Mouse (Mus musculus): ENCODE results near the gene Szrd1.
"Not testable (repeated sequence)": the region's sequence is repeated elsewhere in the genome, so short reads cannot be mapped to it uniquely, and the experiment has no call there.

Szrd1 gene

DNA sequence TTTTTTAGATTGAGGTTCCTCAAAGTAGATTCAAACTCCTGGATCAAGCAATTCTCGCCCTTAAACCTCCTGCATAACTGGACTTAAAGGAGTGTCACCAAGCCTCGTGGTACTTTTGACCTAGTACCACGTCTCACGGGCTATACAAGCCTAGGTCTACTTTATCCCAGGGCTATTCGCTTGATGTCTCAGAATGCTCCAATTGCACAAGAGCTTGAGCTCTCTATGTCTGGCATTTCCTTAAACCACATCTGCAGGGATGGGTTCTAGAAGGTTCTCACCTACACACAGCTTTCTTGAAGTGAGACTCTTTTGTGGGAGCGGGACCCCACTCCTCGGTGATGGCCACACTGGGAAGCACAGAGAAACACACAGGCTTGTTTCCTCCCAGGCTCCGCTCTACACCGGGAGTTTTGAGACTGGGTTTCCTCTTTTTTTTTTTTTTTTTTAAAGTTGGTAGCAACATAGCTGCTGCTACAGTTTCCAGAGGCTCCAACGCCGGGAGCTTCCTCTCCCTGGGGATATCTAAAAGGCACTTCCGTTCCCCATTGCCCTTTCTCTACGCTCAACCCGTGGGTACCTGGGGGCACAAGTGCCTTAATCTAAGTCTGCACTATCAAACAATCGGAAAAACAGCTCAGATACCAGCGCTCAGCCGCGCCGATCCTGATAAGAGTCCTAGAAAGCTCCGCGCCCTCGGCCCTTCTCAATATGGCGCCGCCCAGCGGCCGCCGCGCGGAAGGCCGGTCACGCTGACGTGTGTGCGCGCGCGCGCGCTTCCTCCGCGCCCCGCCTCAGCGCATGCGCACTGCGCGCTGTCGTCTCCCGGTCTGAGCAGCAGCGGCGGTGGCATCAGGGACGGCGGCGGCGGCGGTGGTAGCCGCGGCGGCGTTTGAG, 7.8 kb upstream of the Szrd1 start, which contains the start of gene Fbxo42:
Gene Fbxo42, plus strand, starts transcription at position 802 of the 897 bp plus-strand sequence.
- peak; percentile 91 to 93 for DNase-seq (ENCODE audit: low spot score in 2 of 2)

GRCm38 (mm10) chr4:141146491-141147033, 7.0 kb upstream of the Szrd1 start:
- DNase-seq (ENCODE audit: low spot score in 2 of 2): no peak

GRCm38 (mm10) chr4:141145124-141145523, 5.5 kb upstream of the Szrd1 start:
- not testable (repeated sequence) for DNase-seq (ENCODE audit: low spot score in 2 of 2)

GRCm38 (mm10) chr4:141142285-141142811, 2.8 kb upstream of the Szrd1 start:
- peak; percentile 63 to 75 for DNase-seq (ENCODE audit: low spot score in 2 of 2)

GRCm38 (mm10) chr4:141140967-141141366, 1.4 kb upstream of the Szrd1 start:
- DNase-seq (ENCODE audit: low spot score in 2 of 2): no peak

GRCm38 (mm10) chr4:141140354-141140753, 779 bp upstream of the Szrd1 start:
- DNase-seq (ENCODE audit: low spot score in 2 of 2): not testable (repeated sequence)

GRCm38 (mm10) chr4:141138425-141139115, 1.0 kb downstream of the Szrd1 start:
- no peak for DNase-seq (ENCODE audit: low spot score in 2 of 2)

GRCm38 (mm10) chr4:141137740-141138139, 1.8 kb downstream of the Szrd1 start:
- not testable (repeated sequence) for DNase-seq (ENCODE audit: low spot score in 2 of 2)

DNA sequence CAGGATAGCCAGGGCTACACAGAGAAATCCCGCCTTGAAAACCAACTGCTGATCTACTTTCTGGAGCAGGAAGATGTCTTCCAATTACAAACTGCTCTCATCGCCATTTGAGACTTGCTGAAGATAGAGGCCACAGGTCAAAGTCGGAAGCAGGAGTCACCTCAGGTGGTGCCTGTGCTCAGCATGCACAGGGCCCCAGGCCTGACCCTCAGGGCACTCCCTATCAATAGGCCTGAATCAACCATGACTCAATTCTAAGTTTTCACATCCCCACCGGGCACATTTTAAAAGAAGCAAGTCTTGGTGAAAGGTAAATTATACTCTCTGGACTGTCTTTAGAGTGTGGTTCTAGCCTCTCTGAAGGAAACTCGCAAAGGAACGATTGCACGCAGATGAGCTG, 3.4 kb downstream of the Szrd1 start:
- no peak for DNase-seq (ENCODE audit: low spot score in 2 of 2)

DNA sequence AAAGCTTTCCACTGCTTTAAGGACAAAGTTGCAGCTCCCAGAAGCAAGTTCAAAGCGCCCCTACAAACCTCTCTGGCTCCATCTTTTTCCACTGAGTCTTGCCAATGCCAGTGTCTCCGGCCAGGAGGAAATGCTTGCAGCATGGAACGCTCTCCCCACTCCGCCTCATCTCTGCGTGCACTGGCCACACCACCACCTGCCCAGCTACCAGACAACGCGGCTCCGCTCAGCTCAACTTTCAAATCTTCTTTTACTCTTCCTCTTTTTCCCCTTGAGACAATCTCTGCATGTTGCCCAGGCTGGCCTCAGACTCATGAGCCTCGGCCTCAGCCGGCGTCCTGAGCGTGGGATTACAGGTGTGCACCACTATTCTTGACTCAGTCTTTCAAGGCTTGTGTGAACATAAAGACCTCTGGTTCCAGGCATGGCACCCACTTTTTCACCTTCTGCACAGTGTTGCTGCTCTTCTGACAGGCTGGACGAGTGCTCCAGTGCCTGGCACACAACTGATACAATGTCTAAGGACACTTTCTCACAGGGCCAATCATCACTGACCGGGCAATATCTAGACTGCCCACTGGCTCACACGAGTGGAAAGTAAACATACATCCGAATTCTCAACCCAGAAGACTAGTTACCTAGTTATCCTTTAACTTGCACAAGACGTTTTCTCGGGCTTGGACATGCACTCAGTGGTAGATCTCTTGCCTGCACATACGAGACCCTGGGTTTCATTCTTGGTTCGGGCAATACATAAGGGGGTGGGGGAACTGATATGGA, 4.6 kb downstream of the Szrd1 start:
- peak; percentile 74 to 75 for DNase-seq (ENCODE audit: low spot score in 2 of 2)

DNA sequence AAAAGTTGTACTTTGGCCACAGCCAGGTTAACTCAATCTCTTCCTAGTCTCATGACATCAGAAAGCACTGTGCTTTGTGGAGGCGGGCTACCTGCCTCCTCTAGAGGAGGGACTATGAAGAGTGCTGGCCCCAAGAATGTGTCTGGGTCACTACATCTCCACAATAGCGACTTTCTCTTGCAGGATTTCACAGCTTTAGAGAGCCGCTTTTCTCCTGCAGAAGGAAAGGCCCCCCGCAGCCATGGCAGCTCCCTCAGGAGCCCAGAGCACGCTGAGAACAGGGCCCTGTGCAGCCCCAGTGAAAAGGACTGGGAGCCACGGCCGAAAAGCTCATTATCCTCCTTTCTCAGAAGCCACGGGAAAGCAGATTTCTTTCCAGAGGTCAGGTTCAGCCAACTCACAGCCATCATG, 5.5 kb downstream of the Szrd1 start:
- no peak for DNase-seq (ENCODE audit: low spot score in 2 of 2)

- no peak for DNase-seq (ENCODE audit: low spot score in 2 of 2)
These were observed 6.3 kb downstream of the Szrd1 start for GRCm38 (mm10) chr4:141133227-141133626.

GRCm38 (mm10) chr4:141132191-141132590, 7.4 kb downstream of the Szrd1 start:
- no peak for DNase-seq (ENCODE audit: low spot score in 2 of 2)

GRCm38 (mm10) chr4:141131531-141132061, 8.0 kb downstream of the Szrd1 start:
- no peak for DNase-seq (ENCODE audit: low spot score in 2 of 2)

- DNase-seq (ENCODE audit: low spot score in 2 of 2): no peak
These were observed 8.8 kb downstream of the Szrd1 start for GRCm38 (mm10) chr4:141130704-141131342.

DNA sequence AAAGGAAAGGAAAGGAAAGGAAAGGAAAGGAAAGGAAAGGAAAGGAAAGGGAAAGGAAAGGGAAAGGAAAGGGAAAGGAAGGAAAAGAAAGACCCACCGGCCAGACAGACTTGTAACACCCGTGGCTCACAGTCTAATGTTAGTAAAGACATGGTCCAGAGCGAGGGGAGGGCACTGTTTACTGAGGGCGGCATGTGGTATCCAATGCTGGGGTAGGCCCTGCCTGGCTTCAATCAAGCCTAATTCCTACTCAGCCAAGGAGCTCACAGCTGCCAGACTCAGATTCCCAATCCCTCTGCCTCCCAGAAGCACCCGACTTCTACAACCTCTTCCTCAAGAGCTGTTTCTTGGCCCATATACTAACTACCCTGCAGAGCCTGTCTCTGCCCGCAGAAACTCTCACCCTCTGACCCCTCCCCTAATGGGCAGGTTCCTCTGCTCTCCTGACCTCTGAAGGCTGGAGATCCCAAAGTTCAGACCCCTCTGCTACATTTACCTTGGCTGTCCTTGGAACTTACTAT, 10.3 kb downstream of the Szrd1 start:
- no peak for DNase-seq (ENCODE audit: low spot score in 2 of 2)

GRCm38 (mm10) chr4:141123065-141123464, 16.5 kb downstream of the Szrd1 start:
- no peak for DNase-seq (ENCODE audit: low spot score in 2 of 2)

DNA sequence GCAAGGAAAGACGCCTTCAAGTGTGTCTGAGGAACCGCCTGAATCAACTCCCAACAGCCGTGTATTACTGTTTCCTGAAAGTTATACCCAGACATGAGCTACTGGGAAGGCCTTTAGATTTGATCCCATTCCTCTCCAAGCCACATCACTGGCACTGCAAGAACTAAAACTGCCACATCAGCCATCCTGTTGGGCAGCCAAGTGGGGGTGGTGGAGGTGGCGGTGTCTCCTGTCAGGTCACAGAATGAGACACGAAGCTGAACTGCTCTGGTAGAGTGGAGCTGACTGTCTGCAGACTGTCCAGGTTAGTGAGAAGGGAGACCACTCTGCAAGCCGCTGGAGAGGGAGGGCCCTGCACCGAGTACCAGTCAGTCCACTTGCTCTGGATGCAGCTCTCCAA, 16.9 kb downstream of the Szrd1 start:
- no peak for DNase-seq (ENCODE audit: low spot score in 2 of 2)

DNA sequence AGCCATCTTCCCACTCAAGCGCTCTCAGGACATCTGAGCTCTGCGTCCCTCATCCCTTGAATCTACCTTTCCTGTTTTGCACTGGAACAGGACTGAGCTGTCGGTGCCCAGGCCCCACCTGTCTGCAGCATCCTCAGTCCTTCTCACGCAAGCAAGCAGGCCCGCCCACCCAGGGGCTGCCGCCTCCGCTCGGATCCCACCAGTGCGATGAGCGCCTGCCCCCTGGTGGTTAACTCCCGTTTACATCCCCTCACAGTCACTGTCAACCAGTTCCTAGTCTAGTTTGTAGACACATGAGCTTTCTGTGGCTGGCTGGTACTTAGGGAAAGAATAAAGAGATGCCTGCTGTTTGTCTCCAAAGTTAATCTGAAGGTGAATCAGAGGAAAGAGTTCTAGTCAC, 18.9 kb downstream of the Szrd1 start:
- peak in 1 of 2 experiments; percentile 23 for DNase-seq (ENCODE audit: low spot score in 2 of 2)

DNA sequence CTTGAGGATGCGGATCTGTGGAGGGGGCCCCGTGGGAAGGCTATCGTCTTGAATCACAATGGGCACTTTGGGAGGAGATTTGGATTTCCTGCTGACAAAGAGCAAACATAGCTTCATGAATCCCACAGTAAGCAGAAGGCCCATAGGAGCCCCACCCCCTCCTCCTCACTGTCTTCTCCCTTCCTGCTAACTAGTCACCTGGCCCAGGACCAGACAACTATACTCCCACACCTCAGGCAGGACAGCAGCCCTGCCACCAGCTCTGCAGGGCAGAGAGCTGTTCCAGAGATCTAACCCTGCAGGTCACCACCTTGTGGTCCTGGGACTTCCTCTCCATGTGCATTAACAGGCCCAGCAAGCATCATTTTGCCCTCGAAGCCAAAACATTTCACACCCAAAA, 20.9 kb downstream of the Szrd1 start:
- no peak for DNase-seq (ENCODE audit: low spot score in 2 of 2)

Measured in spleen, postnatal 36 days (tissue).